Mouse (Mus musculus): ENCODE results near the gene Hand2. TPM values are rescaled to one million over a fixed set of nuclear protein-coding genes. Genes with fewer than 3 reads are reported as not detected.

The Hand2 gene
- polyA plus RNA-seq, 1 experiment, result not detected

DNA sequence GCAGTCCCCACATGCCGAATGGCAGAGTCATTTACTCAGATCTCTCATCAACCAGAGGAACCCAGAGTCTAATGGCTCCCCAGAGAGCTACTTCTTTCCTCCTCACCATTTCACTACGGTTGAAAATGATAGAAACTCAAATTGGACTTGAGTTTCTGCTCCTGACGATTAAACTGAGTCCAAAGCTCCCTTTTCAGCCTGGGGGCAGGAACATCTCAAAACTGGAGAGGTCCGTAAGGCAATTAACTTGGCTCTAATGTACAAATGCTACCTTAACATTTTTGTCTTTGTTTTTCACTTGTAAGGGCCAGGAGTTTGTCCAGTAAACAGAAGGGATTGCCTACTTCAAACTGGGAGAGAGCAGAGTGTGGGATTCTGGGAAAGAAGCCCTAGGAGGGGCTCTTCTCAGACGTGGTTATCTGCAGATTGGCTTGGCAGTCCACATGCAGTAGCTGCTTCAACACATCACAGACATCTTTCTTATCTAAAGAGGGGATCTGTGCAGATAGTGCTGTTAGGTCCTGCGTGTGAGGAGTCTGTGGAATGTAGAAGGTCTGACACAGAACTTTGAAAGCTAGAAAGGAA is 23.0 kb downstream of the Hand2 start:
- no peaks in the 10 kb centered on the region for H3K79me2 ChIP-seq (ENCODE audit: control insufficient read depth, insufficient read depth)
- H3K27me3 ChIP-seq (ENCODE audit: control insufficient read depth, insufficient read depth, insufficient read length), result peaks cover 54% of the 10 kb centered on the region
- no peak overlapping the region for H3K4me2 ChIP-seq (ENCODE audit: low read depth)
- no peak overlapping the region for H3K4me3 ChIP-seq
- TF ChIP-seq MYOD1 (IDR thresholded peaks at IDR 0.05; ENCODE audit: control insufficient read depth in 1 of 3, insufficient read length in 2 of 3, low read depth in 2 of 3), result no peak
- H3ac ChIP-seq (ENCODE audit: control insufficient read depth, insufficient read length), result no peak overlapping the region
- no peaks in the 10 kb centered on the region for H3K36me3 ChIP-seq (ENCODE audit: control insufficient read depth, insufficient read depth)

DNA sequence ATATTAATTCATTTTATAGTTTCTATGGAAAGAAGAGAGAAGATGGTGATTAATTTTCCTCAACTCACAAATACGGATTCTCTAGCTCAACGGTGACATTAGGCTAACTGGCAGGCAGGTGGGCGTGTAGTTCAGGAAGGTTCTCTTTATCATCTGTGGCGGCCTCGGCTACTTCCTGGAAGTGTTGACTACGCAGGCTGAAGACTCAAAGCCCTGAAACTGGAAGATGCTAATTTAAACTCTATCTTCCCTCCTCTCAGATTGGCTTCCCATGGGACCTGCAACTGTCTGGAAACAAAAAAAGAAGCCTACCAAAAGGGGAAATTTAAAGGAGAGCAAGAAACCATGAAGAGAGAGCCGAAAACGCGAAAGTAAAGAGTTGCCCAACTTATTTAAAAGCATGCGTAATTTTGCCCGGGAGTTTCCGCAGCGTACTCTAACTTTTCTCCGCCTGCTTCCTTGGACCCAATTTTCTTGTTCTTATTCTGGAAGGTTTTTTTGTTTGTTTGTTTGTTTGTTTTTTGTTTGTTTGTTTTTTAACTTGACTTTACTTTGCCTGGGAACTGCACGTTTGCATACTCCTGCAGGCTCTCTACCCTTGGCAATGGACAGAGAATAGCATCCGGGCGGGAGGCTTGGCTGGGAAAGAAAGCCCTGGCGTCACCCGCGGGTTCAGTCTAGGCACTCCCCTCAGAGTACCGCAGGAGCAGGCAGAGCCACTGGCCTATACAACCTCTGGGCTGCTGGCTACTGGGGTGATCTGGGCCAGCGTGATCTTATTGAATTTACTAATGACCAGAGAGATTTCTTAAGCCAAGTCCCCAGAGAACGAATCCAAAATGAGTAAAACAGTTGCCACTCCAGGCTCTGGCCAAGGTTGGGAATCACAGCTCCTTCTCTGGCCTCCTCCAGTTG is 24.4 kb downstream of the Hand2 start:
- Histone ChIP-seq H3K79me2 (ENCODE audit: control insufficient read depth, insufficient read depth) (no peaks in the 10 kb centered on the region), H3K27me3 (ENCODE audit: control insufficient read depth, insufficient read depth, insufficient read length) (peaks cover 60% of the 10 kb centered on the region)

DNA sequence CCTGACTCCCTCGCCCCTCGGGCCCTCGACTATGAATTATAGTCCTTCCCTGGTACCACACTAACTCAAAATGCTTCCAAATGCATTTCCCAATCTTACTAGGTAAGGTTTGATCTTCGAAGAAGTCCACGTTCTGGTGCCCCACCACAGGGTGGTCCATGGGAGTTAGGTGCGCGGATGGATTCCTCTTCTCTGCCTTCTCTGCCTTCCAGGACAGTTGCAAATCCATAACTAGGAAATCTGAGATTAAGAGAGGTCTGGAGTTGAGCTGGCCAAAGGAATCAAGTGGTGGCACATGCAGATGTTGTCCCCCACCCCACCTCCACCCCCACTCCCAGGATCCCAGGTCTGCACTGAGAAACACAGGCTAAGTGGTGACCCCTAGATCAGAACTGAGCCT is 25.6 kb downstream of the Hand2 start:
- H3K4me2 ChIP-seq (ENCODE audit: low read depth), result no peak overlapping the region
- no peak for TF ChIP-seq MYOD1 (IDR thresholded peaks at IDR 0.05; ENCODE audit: control insufficient read depth in 1 of 3, insufficient read length in 2 of 3, low read depth in 2 of 3)
- TF ChIP-seq REST (IDR thresholded peaks at IDR 0.05; ENCODE audit: insufficient read depth, insufficient read length), result no peak
- no peak for TF ChIP-seq SRF (IDR thresholded peaks at IDR 0.05; ENCODE audit: control insufficient read depth, insufficient read length, low read depth)
- no peak for TF ChIP-seq MYOG (IDR thresholded peaks at IDR 0.05; ENCODE audit: control insufficient read depth in 1 of 3, insufficient read depth in 1 of 3, insufficient read length in 2 of 3, low read depth in 2 of 3)
- no peak for TF ChIP-seq CEBPB (IDR thresholded peaks at IDR 0.05; ENCODE audit: insufficient read depth, poor library complexity, severe bottlenecking)
- TF ChIP-seq USF1 (IDR thresholded peaks at IDR 0.05; ENCODE audit: low read depth), result no peak
- no peak for TF ChIP-seq TCF3 (IDR thresholded peaks at IDR 0.05; ENCODE audit: insufficient read length, low read depth)
- no peaks in the 10 kb centered on the region for H3K36me3 ChIP-seq (ENCODE audit: control insufficient read depth, insufficient read depth)
- H3K4me3 ChIP-seq, result no peak overlapping the region
- no peak overlapping the region for H3ac ChIP-seq (ENCODE audit: control insufficient read depth, insufficient read length)
- H3K79me2 ChIP-seq (ENCODE audit: control insufficient read depth, insufficient read depth), result no peaks in the 10 kb centered on the region
- peaks cover 51% of the 10 kb centered on the region for H3K27me3 ChIP-seq (ENCODE audit: control insufficient read depth, insufficient read depth, insufficient read length)

More for the DNA sequence above, 24.4 kb downstream of the Hand2 start:
- TF ChIP-seq TCF3 (IDR thresholded peaks at IDR 0.05; ENCODE audit: insufficient read length, low read depth) (no peak), REST (IDR thresholded peaks at IDR 0.05; ENCODE audit: insufficient read depth, insufficient read length) (no peak), E2F4 (IDR thresholded peaks at IDR 0.05; ENCODE audit: insufficient read depth) (no peak), MYOG (IDR thresholded peaks at IDR 0.05; ENCODE audit: control insufficient read depth in 1 of 3, insufficient read depth in 1 of 3, insufficient read length in 2 of 3, low read depth in 2 of 3) (no peak), USF1 (IDR thresholded peaks at IDR 0.05; ENCODE audit: low read depth) (no peak), CEBPB (IDR thresholded peaks at IDR 0.05; ENCODE audit: insufficient read depth, poor library complexity, severe bottlenecking) (no peak), POLR2A (IDR thresholded peaks at IDR 0.05; ENCODE audit: insufficient read length, low read depth) (no peak), POLR2AphosphoS2 (IDR thresholded peaks at IDR 0.05; ENCODE audit: insufficient read length, low read depth) (no peak), TCF12 (IDR thresholded peaks at IDR 0.05; ENCODE audit: insufficient read depth, poor library complexity, severe bottlenecking) (no peak), MAX (IDR thresholded peaks at IDR 0.05; ENCODE audit: low read depth) (no peak), SRF (IDR thresholded peaks at IDR 0.05; ENCODE audit: control insufficient read depth, insufficient read length, low read depth) (no peak), MYOD1 (IDR thresholded peaks at IDR 0.05; ENCODE audit: control insufficient read depth in 1 of 3, insufficient read length in 2 of 3, low read depth in 2 of 3) (no peak)
- Histone ChIP-seq H3K4me2 (ENCODE audit: low read depth) (no peak overlapping the region), H3K4me3 (no peak overlapping the region), H3K36me3 (ENCODE audit: control insufficient read depth, insufficient read depth) (no peaks in the 10 kb centered on the region), H3ac (ENCODE audit: control insufficient read depth, insufficient read length) (no peak overlapping the region)

DNA sequence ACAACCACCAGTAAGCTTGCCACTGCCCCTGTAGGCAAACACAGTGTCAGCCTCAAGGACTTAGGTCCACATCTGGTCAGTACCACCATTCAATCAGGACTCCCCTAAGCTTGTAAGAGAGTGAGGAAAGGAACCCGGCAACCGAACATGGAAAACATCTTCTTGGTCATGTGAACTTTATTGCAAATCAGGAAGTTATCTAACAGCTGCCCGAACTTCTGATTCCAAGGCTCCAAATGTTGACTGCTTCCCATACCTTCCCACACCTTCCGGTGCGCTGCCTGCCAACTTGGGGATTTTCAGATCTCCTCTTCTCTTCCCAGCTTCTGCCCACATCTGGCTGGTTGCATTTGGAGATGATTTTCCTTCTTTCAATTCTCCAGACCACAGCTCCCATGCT is 26.4 kb downstream of the Hand2 start:
- Histone ChIP-seq H3ac (ENCODE audit: control insufficient read depth, insufficient read length) (no peak overlapping the region), H3K4me2 (ENCODE audit: low read depth) (no peak overlapping the region), H3K36me3 (ENCODE audit: control insufficient read depth, insufficient read depth) (no peaks in the 10 kb centered on the region), H3K27me3 (ENCODE audit: control insufficient read depth, insufficient read depth, insufficient read length) (peaks cover 50% of the 10 kb centered on the region), H3K79me2 (ENCODE audit: control insufficient read depth, insufficient read depth) (no peaks in the 10 kb centered on the region), H3K4me3 (no peak overlapping the region)
- no peak for TF ChIP-seq REST (IDR thresholded peaks at IDR 0.05; ENCODE audit: insufficient read depth, insufficient read length)
- no peak for TF ChIP-seq POLR2AphosphoS2 (IDR thresholded peaks at IDR 0.05; ENCODE audit: insufficient read length, low read depth)
- TF ChIP-seq POLR2A (IDR thresholded peaks at IDR 0.05; ENCODE audit: insufficient read length, low read depth), result no peak
- TF ChIP-seq MYOG (IDR thresholded peaks at IDR 0.05; ENCODE audit: control insufficient read depth in 1 of 3, insufficient read depth in 1 of 3, insufficient read length in 2 of 3, low read depth in 2 of 3), result no peak
- TF ChIP-seq E2F4 (IDR thresholded peaks at IDR 0.05; ENCODE audit: insufficient read depth), result no peak
- no peak for TF ChIP-seq TCF12 (IDR thresholded peaks at IDR 0.05; ENCODE audit: insufficient read depth, poor library complexity, severe bottlenecking)
- TF ChIP-seq CEBPB (IDR thresholded peaks at IDR 0.05; ENCODE audit: insufficient read depth, poor library complexity, severe bottlenecking), result no peak
- no peak for TF ChIP-seq MYOD1 (IDR thresholded peaks at IDR 0.05; ENCODE audit: control insufficient read depth in 1 of 3, insufficient read length in 2 of 3, low read depth in 2 of 3)
- TF ChIP-seq USF1 (IDR thresholded peaks at IDR 0.05; ENCODE audit: low read depth), result no peak
- no peak for TF ChIP-seq SRF (IDR thresholded peaks at IDR 0.05; ENCODE audit: control insufficient read depth, insufficient read length, low read depth)
- TF ChIP-seq MAX (IDR thresholded peaks at IDR 0.05; ENCODE audit: low read depth), result no peak
- TF ChIP-seq TCF3 (IDR thresholded peaks at IDR 0.05; ENCODE audit: insufficient read length, low read depth), result no peak

Measured in myocyte (in vitro differentiated cells).